Mouse (Mus musculus) CH12.LX (cell line): ENCODE measurements around the gene Git2. TPM values are rescaled to one million over a fixed set of nuclear protein-coding genes. Genes with fewer than 3 reads are reported as not detected.

ENCODE experiments used
- DNase-seq: peaks from one replicate; pipeline ENCODE4 v3.0.0-alpha.2; 2013; ENCODE audit errors: extremely low read depth
- H3K27ac ChIP-seq: 2 replicates; pipeline ENCODE4 v1.5.1; 2012; ENCODE audit warnings: low read depth, mild to moderate bottlenecking, control low read depth, moderate library complexity; ENCODE audit not compliant: insufficient read depth
- H3K27me3 ChIP-seq: replicated peaks from 2 replicates; pipeline ENCODE3; 2012; ENCODE audit warnings: inconsistent platforms
- H3K36me3 ChIP-seq, 2 experiments: replicated peaks in 1 of 2; 2 replicates each; pipeline versions ENCODE3 to v1.6.1; 2012; ENCODE audit warnings: inconsistent platforms in 1 of 2, low read length in 1 of 2, mild to moderate bottlenecking in 1 of 2, mixed read lengths in 1 of 2, moderate library complexity in 1 of 2; ENCODE audit not compliant: control insufficient read depth in 1 of 2, insufficient read depth in 1 of 2
- H3K4me1 ChIP-seq, 2 experiments: 2 replicates each; pipeline ENCODE4 v1.6.1; 2012; ENCODE audit warnings: inconsistent platforms in 1 of 2, moderate library complexity in 1 of 2; ENCODE audit not compliant: insufficient read depth in 2 of 2, control insufficient read depth in 1 of 2
- H3K4me2 ChIP-seq: 2 replicates; pipeline ENCODE4 v1.6.1; 2012; ENCODE audit warnings: low read depth, mild to moderate bottlenecking, control low read depth; ENCODE audit not compliant: poor library complexity, insufficient read depth, severe bottlenecking
- H3K4me3 ChIP-seq, 3 experiments: fragments of 150-350 bp in 1 of 3; sonication (generic) in 1 of 3; replicated peaks in 1 of 3; 2 replicates each; pipeline versions ENCODE3 to v1.5.1; 2011 to 2012; ENCODE audit warnings: low read depth in 2 of 3, low read length in 2 of 3, mild to moderate bottlenecking in 2 of 3, moderate library complexity in 2 of 3, control low read depth in 1 of 3, improper control_type of control experiment in 1 of 3, inconsistent platforms in 1 of 3, mixed read lengths in 1 of 3; ENCODE audit not compliant: poor library complexity in 1 of 3
- H3K79me2 ChIP-seq: replicated peaks from 2 replicates; pipeline ENCODE4 v1.6.1; 2012; ENCODE audit warnings: mild to moderate bottlenecking, moderate library complexity; ENCODE audit not compliant: control insufficient read depth, poor library complexity, insufficient read depth, severe bottlenecking; ENCODE audit errors: extremely low read depth
- H3K9ac ChIP-seq: 2 replicates; pipeline ENCODE4 v1.6.1; 2012; ENCODE audit warnings: low read depth, mild to moderate bottlenecking, control low read depth, moderate library complexity; ENCODE audit not compliant: insufficient read depth
- H3K9me3 ChIP-seq: replicated peaks from 2 replicates; pipeline ENCODE3; 2012; ENCODE audit warnings: low read length, inconsistent platforms, mixed read lengths
- BHLHE40 ChIP-seq: IDR thresholded peaks from 2 replicates; pipeline ENCODE4 v1.6.1; 2011; ENCODE audit warnings: mild to moderate bottlenecking, low read depth, low read length, improper control_type of control experiment
- CHD1 ChIP-seq: IDR thresholded peaks from 2 replicates; pipeline ENCODE4 v1.6.1; 2012; ENCODE audit warnings: low read depth, low read length, improper control_type of control experiment, inconsistent platforms
- CHD2 ChIP-seq: IDR thresholded peaks from 2 replicates; pipeline ENCODE4 v1.6.1; 2011; ENCODE audit warnings: low read length, improper control_type of control experiment
- CTCF ChIP-seq, 2 experiments: IDR thresholded peaks in 1 of 2; conservative IDR thresholded peaks in 1 of 2; 2 replicates each; pipeline ENCODE4 v1.5.1; 2011 to 2012; ENCODE audit warnings: low read depth in 2 of 2, low read length in 2 of 2, improper control_type of control experiment in 1 of 2, inconsistent platforms in 1 of 2, mild to moderate bottlenecking in 1 of 2, moderate library complexity in 1 of 2
- E2F4 ChIP-seq: IDR thresholded peaks from 2 replicates; pipeline ENCODE4 v1.6.1; 2011; ENCODE audit warnings: low read depth, low read length, improper control_type of control experiment; ENCODE audit not compliant: insufficient replicate concordance
- ELF1 ChIP-seq: IDR thresholded peaks from 2 replicates; pipeline ENCODE4 v1.6.1; 2014; ENCODE audit warnings: low read depth, mild to moderate bottlenecking, inconsistent platforms, low read length, improper control_type of control experiment
- EP300 ChIP-seq: IDR thresholded peaks from 2 replicates; pipeline ENCODE4 v1.6.1; 2011; ENCODE audit warnings: low read length, improper control_type of control experiment
- ETS1 ChIP-seq: conservative IDR thresholded peaks from 2 replicates; pipeline ENCODE4 v1.6.1; 2012; ENCODE audit warnings: low read depth, mild to moderate bottlenecking, inconsistent platforms, low read length, improper control_type of control experiment, moderate library complexity
- GABPA ChIP-seq: IDR thresholded peaks from 2 replicates; pipeline ENCODE4 v1.6.1; 2012; ENCODE audit warnings: low read depth, low read length, improper control_type of control experiment, inconsistent platforms; ENCODE audit not compliant: insufficient replicate concordance
- HCFC1 ChIP-seq: IDR thresholded peaks from 2 replicates; pipeline ENCODE4 v1.6.1; 2012; ENCODE audit warnings: low read depth, mild to moderate bottlenecking, inconsistent platforms, low read length, improper control_type of control experiment
- IRF4 ChIP-seq: IDR thresholded peaks from 2 replicates; pipeline ENCODE4 v1.6.1; 2014; ENCODE audit warnings: low read depth, mild to moderate bottlenecking, inconsistent platforms, low read length, improper control_type of control experiment
- JUN ChIP-seq: IDR thresholded peaks from 2 replicates; pipeline ENCODE4 v1.6.1; 2011; ENCODE audit warnings: low read depth, mild to moderate bottlenecking, low read length, improper control_type of control experiment, moderate library complexity; ENCODE audit not compliant: insufficient read depth
- JUND ChIP-seq: conservative IDR thresholded peaks from 2 replicates; pipeline ENCODE4 v1.6.1; 2011; ENCODE audit warnings: low read depth, low read length, improper control_type of control experiment
- KAT2A ChIP-seq: IDR thresholded peaks from 2 replicates; pipeline ENCODE4 v1.6.1; 2012; ENCODE audit warnings: low read length, improper control_type of control experiment, inconsistent platforms; ENCODE audit not compliant: insufficient replicate concordance
- MAFK ChIP-seq: IDR thresholded peaks from 2 replicates; pipeline ENCODE4 v1.6.1; 2011; ENCODE audit warnings: low read length, improper control_type of control experiment; ENCODE audit not compliant: insufficient replicate concordance
- MAX ChIP-seq: IDR thresholded peaks from 2 replicates; pipeline ENCODE4 v1.6.1; 2011; ENCODE audit warnings: low read length, improper control_type of control experiment
- MAZ ChIP-seq: IDR thresholded peaks from 2 replicates; pipeline ENCODE4 v1.6.1; 2012; ENCODE audit warnings: low read depth, mild to moderate bottlenecking, inconsistent platforms, low read length, improper control_type of control experiment, moderate library complexity
- MEF2A ChIP-seq: IDR thresholded peaks from 2 replicates; pipeline ENCODE4 v1.6.1; 2014; ENCODE audit warnings: low read depth, mild to moderate bottlenecking, inconsistent platforms, low read length, improper control_type of control experiment, borderline replicate concordance
- MXI1 ChIP-seq: IDR thresholded peaks from 2 replicates; pipeline ENCODE4 v1.6.1; 2011; ENCODE audit warnings: mild to moderate bottlenecking, low read depth, low read length, improper control_type of control experiment
- MYC ChIP-seq: IDR thresholded peaks from 2 replicates; pipeline ENCODE4 v1.6.1; 2011; ENCODE audit warnings: low read depth, mild to moderate bottlenecking, improper control_type of control experiment, low read length
- NELFE ChIP-seq: IDR thresholded peaks from 2 replicates; pipeline ENCODE4 v1.6.1; 2011; ENCODE audit warnings: low read depth, low read length, improper control_type of control experiment
- NRF1 ChIP-seq: IDR thresholded peaks from 2 replicates; pipeline ENCODE4 v1.6.1; 2014; ENCODE audit warnings: low read depth, mild to moderate bottlenecking, inconsistent platforms, low read length, improper control_type of control experiment, moderate library complexity
- PAX5 ChIP-seq: IDR thresholded peaks from 2 replicates; pipeline ENCODE4 v1.6.1; 2012; ENCODE audit warnings: low read length, inconsistent platforms, mixed read lengths
- POLR2A ChIP-seq: IDR thresholded peaks from 2 replicates; pipeline ENCODE4 v1.6.1; 2011; ENCODE audit warnings: low read depth, mild to moderate bottlenecking, improper control_type of control experiment, low read length
- POLR2AphosphoS2 ChIP-seq: IDR thresholded peaks from 2 replicates; pipeline ENCODE4 v1.6.1; 2011; ENCODE audit warnings: low read depth, low read length, improper control_type of control experiment
- RAD21 ChIP-seq: IDR thresholded peaks from 2 replicates; pipeline ENCODE4 v1.6.1; 2011; ENCODE audit warnings: low read depth, mild to moderate bottlenecking, low read length, improper control_type of control experiment, moderate library complexity
- RCOR1 ChIP-seq: conservative IDR thresholded peaks from 2 replicates; pipeline ENCODE4 v1.6.1; 2012; ENCODE audit warnings: low read depth, mild to moderate bottlenecking, inconsistent platforms, low read length, improper control_type of control experiment
- SIN3A ChIP-seq: IDR thresholded peaks from 2 replicates; pipeline ENCODE4 v1.6.1; 2012; ENCODE audit warnings: low read length, improper control_type of control experiment, inconsistent platforms
- SMC3 ChIP-seq: IDR thresholded peaks from 2 replicates; pipeline ENCODE4 v1.6.1; 2011; ENCODE audit warnings: low read depth, low read length, improper control_type of control experiment
- TBP ChIP-seq: conservative IDR thresholded peaks from 2 replicates; pipeline ENCODE4 v1.6.1; 2011; ENCODE audit warnings: low read depth, low read length, improper control_type of control experiment
- TCF12 ChIP-seq: IDR thresholded peaks from 2 replicates; pipeline ENCODE4 v1.6.1; 2014; ENCODE audit warnings: low read depth, mild to moderate bottlenecking, inconsistent platforms, low read length, improper control_type of control experiment
- UBTF ChIP-seq: IDR thresholded peaks from 2 replicates; pipeline ENCODE4 v1.6.1; 2012; ENCODE audit warnings: low read depth, mild to moderate bottlenecking, inconsistent platforms, low read length, improper control_type of control experiment, moderate library complexity
- USF1 ChIP-seq: IDR thresholded peaks from 2 replicates; pipeline ENCODE4 v1.6.1; 2014; ENCODE audit warnings: low read depth, mild to moderate bottlenecking, inconsistent platforms, low read length, improper control_type of control experiment
- USF2 ChIP-seq: conservative IDR thresholded peaks from 2 replicates; pipeline ENCODE4 v1.6.1; 2011; ENCODE audit warnings: low read depth, low read length, improper control_type of control experiment
- ZC3H11A ChIP-seq: IDR thresholded peaks from 2 replicates; pipeline ENCODE4 v1.6.1; 2012; ENCODE audit warnings: low read depth, mild to moderate bottlenecking, inconsistent platforms, low read length, improper control_type of control experiment
- ZKSCAN1 ChIP-seq: IDR thresholded peaks from 2 replicates; pipeline ENCODE4 v1.6.1; 2012; ENCODE audit warnings: low read depth, inconsistent platforms, low read length, improper control_type of control experiment, borderline replicate concordance
- ZMIZ1 ChIP-seq: IDR thresholded peaks from 2 replicates; pipeline ENCODE4 v1.6.1; 2012; ENCODE audit warnings: low read depth, mild to moderate bottlenecking, inconsistent platforms, low read length, improper control_type of control experiment
- ZNF384 ChIP-seq: IDR thresholded peaks from 2 replicates; pipeline ENCODE4 v1.6.1; 2012; ENCODE audit warnings: low read depth, low read length, improper control_type of control experiment, inconsistent platforms
- dilution Hi-C: fragments of 300-500 bp; cut with MboI; formaldehyde crosslinking; loops from 2 replicates; pipeline ENCODE4 v1.14.3; 2020; ENCODE audit warnings: low sequenced_read_pairs; ENCODE audit not compliant: extremely low pct_unique_long_range_greater_than_20kb, extremely low pct_ligation_motif_present
- in situ Hi-C: fragments of 300-500 bp; cut with MboI; formaldehyde crosslinking; loops from 3 replicates; pipeline ENCODE4 v1.14.3; 2019; ENCODE audit warnings: low sequenced_read_pairs, low pct_ligation_motif_present, low pct_unique_long_range_greater_than_20kb, mixed read lengths
- polyA plus RNA-seq: library from polyadenylated mRNA; unstranded; fragments of >175 nt; gene quantifications from 2 replicates; pipeline ENCODE4 v1.2.1, GENCODE M21; 2012; ENCODE audit warnings: low read depth; ENCODE audit not compliant: insufficient read length
- total RNA-seq, 2 experiments: library from RNA; depleted of rRNA; stranded (reverse); fragments of 300-350 nt in 1 of 2; fragments of >200 nt in 1 of 2; gene quantifications; 2 replicates each; pipeline ENCODE4 v1.2.3; 2012 to 2014

Gene Git2
- total and polyA plus RNA-seq, 3 experiments = 12.3 to 29.4 (median 22.1) TPM

GRCm38 (mm10) chr5:114774403-114775051 is 790 bp downstream of the Git2 start, which contains the start of gene Ankrd13a:
Ankrd13a (plus strand) TSS chr5:114774677.
- H3K4me3 ChIP-seq = peak within 1 kb of the TSS; percentile 85 to 99 (median 91)
- dilution Hi-C loops (no loop called here), in situ Hi-C loops (no loop called here)
- no peaks in the 10 kb centered on the region for H3K27me3 ChIP-seq
- peak within 1 kb of the TSS; percentile 96 for H3K4me2 ChIP-seq
- H3K36me3 ChIP-seq = peaks cover 6 to 22% of the 10 kb centered on the region in 2 experiments
- no peaks in the 10 kb centered on the region for H3K9me3 ChIP-seq
- H3K9ac ChIP-seq = peak within 1 kb of the TSS; percentile 91
- no peak for TF ChIP-seq GABPA
- peak; percentile 61 for TF ChIP-seq NELFE
- no peak for TF ChIP-seq MAFK
- no peak for TF ChIP-seq POLR2AphosphoS2
- TF ChIP-seq MEF2A = no peak
- peak; percentile 16; the same call in 1 of the 2 replicates for TF ChIP-seq BHLHE40
- TF ChIP-seq USF2 = no peak
- TF ChIP-seq SMC3 = no peak
- TF ChIP-seq ETS1 = no peak
- TF ChIP-seq CHD1 = peak; percentile 99
- TF ChIP-seq RCOR1 = no peak; the same call in 1 of the 2 replicates
- TF ChIP-seq USF1 = peak; percentile 32; the same call in 1 of the 2 replicates
- no peak for TF ChIP-seq CTCF (conservative IDR thresholded peaks at IDR 0.05 in 1 of 2, IDR thresholded peaks at IDR 0.05 in 1 of 2; ENCODE audit: low read depth in 2 of 2, low read length in 2 of 2)
- TF ChIP-seq KAT2A = peak; percentile 78; the same call in 1 of the 2 replicates
- TF ChIP-seq MAZ = no peak
- TF ChIP-seq E2F4 = no peak
- no peak for TF ChIP-seq RAD21
- TF ChIP-seq ELF1 = peak; percentile 83
- peak; percentile 78 for TF ChIP-seq TCF12
- TF ChIP-seq NRF1 = peak; percentile 69
- TF ChIP-seq ZNF384 = no peak
- TF ChIP-seq SIN3A = peak; percentile 80
- TF ChIP-seq PAX5 = no peak
- no peak for TF ChIP-seq ZC3H11A
- peak; percentile 57; the same call in 1 of the 2 replicates for TF ChIP-seq MAX
- peak; percentile 30; the same call in 1 of the 2 replicates for TF ChIP-seq TBP
- TF ChIP-seq JUND = no peak
- peak; percentile 71 for TF ChIP-seq UBTF
- no peak; the same call in 1 of the 2 replicates for TF ChIP-seq IRF4
- TF ChIP-seq HCFC1 = peak; percentile 84
- TF ChIP-seq POLR2A = peak; percentile 59
- no peak for TF ChIP-seq MYC
- no peak for TF ChIP-seq EP300
- no peak for TF ChIP-seq JUN
- TF ChIP-seq ZKSCAN1 = no peak
- TF ChIP-seq MXI1 = peak; percentile 60; the same call in 1 of the 2 replicates
- TF ChIP-seq CHD2 = no peak
- peak; percentile 48; the same call in 1 of the 2 replicates for TF ChIP-seq ZMIZ1
- peak within 1 kb of the TSS; percentile 61 for H3K27ac ChIP-seq
- DNase-seq = peak; percentile 85
- H3K79me2 ChIP-seq = peaks cover 61% of the 10 kb centered on the region
- H3K4me1 ChIP-seq = peaks cover 10 to 57% of the 10 kb centered on the region in 2 experiments
